Mouse (Mus musculus): ENCODE data around the gene Dchs2.

Dchs2 gene

DNA sequence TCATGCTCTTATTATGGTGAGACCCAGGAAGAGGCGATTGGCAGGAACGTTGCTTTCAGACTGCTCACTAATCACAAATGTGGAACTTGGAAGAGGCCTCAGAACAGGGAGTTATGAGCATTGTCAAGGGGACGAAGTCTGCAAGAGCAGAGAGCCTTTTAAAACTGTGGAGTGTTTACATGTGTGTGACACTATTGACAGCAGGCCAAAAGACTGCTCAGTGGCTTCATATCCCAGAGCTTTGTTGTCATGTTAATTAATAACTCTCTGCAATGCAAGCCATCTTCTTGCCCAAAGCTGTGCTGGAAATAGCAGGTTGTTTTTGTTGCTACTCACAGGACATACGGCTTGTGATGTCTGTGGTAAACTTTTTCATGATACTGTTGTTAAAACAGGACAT lies 27.9 kb downstream of the Dchs2 start:
- no peak for DNase-seq (ENCODE audit: low spot score)

DNA sequence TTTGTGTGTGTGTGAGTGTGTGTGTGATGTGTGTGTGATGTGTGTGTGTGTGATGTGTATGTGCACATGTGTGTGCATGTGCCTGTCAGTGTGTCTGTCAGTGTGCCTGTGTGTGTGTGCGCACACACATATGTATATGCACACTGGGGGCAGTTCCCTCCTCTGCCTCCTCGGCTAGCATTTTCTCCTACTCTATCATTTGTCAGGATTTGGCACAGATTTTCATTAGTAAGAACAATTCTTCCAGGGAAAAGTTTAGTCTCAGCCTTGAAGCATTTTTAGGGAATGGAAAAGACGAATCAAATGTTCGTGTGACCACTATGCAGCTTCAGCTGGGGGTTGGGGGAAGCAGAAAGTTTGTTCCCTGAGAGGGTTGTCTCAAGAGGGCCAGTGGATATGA lies 28.4 kb downstream of the Dchs2 start:
- no peak for DNase-seq (ENCODE audit: low spot score)

DNA sequence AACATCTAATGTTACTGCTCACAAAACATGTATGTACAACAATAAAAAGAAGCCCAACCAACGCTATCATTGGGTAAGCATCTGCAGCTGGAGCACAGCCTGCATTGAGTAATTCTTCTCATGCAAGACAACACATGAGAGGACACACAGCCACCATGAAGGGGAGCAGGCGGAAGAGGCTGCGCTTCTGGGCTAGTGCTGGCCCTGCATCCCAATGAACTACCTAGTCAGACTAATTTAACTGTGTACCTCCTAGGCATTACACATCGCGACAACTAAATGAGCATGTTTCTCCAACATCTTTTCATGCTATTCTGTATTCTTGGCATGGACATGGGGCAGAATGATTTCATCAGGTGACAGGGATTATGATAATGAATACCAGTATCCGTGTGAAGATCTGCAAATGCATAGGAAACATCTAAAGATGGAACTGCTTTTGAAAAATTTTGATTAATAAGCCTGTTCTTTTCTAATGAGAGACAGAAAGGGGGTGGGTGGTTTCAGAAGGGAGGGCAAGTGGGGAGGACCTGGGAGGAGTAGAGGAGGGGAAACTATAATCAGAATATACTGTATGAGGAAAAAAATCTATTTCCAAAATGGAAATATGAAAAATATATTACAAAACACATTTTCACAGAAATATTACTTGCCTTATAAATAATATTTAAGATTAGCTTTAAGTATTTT lies 33.9 kb downstream of the Dchs2 start:
- DNase-seq (ENCODE audit: low spot score): no peak

DNA sequence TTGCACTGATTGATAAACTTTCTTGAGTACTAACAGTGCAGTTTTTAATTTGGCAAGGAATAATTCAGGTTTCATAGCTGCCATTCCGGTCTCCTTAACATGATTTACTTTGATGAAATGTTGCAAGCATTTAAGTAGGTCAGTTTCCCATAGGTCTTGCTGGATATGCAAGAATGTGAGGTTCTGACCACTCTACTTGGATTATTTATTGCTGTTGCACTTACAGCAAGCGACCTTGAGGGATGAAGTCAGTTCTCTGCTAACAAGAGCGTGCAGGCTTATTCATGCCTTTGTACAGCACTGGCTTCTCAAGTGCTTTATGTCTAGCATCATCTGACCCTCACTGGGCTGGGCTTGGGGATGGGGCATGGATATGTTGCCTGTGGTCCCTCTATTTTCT lies 35.9 kb downstream of the Dchs2 start:
- DNase-seq (ENCODE audit: low spot score): no peak

DNA sequence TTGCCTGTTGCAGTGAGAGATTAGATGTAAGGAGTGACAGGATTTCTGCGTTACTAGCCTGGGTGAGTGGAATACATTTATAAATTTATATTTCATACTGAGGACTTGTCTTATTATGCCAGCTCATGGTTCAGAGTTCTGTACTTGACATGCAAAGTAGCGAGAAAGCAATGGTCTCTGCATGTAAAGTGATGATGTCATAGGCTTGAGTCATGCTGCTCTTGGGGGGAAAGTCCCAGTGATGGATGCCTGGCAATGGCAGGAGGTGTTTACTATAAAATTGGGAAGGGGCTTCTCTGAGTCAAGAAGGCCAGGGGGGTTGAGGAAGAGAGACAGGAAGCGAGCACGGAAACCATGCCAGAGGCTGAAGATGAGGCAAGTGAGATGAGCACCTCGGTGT lies 57.8 kb downstream of the Dchs2 start:
- no peak for DNase-seq (ENCODE audit: low spot score)

DNA sequence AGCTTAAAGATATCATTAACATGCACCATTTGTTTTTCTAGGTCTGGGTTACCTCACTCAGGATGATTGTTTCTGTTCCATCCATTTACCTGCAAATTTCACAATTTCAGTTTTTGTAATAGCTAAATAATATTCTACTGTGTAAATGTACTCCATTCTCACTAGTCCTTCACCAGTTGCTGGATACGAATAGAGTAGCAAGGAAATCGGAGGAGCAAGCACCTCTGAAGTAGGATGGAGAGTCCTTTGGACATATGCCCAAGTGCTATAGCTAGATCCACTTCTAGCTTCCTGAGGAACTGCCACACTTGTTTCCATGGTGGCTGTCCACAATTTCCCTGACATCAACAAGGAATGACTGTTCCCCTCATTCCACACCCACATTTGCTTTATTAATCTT lies 63.5 kb downstream of the Dchs2 start:
- no peak for DNase-seq (ENCODE audit: low spot score)

DNA sequence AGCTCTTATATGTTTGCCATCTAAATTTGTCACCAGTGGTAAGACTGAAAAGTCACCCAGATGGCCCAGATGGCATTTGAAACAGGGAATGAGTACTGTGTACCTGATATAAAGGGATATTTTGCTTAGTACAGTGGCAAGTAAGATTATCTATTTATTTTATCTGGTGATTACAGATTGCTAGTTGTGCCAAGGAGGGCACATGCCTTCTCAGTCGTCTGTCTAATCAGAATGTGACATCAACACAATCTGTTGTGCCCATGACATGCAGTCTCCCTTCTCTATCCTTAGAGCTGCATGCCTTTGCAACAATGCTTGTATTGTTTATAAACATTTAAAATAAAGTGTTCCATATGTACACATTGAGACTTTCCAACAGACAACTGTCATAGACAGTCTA lies 64.7 kb downstream of the Dchs2 start:
- no peak for DNase-seq (ENCODE audit: low spot score)

DNA sequence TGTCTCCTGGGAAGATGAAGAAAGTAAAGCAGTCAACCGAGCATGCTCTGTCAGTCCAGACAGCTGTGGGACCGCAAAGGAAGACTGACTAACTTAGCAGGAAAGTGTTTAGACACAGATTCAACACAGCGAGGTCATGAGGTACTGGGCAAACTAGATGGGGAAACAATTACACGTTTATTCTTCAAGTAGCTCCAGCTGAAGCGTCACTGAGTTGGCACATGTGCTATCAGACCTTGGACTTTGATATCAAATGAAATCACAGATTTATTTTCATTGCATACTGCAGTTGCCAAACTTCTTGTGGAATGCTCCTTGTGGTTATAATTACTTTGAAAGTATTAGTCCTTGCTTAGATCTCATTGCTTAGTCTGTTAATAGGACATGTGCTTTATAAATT lies 67.2 kb downstream of the Dchs2 start:
- DNase-seq (ENCODE audit: low spot score): no peak

DNA sequence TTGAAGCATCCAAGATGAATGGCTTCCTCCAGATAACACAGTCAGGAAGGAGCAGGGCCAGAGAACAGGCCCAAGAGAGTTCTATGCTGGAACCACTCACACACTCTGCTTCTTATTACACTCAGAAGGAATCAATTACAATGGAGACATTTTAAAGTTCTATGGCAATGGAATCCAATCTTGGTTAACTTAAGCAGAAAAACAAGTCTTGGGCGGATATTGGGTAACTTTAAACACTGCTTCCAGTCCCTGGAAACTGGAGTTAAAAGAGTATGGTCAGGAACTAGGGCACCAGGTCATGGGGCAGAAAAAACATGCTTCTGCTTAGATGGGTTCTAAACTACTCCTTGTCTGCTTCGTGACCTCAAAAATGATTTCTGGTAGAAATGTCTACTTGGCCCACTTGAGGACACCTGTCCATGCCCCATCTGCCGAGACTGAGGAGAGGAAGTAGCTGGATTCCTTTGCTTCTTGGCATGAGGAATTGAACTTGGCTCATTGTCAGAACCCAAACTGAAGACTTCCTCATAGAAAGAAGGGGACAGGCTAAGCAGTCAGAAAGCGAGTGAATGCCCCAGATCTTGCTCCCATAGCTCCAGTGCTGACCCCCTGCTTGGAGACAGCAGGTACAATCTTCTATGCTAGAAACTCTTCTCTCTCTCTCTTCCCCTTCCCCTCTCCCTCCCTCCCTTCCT lies 73.7 kb downstream of the Dchs2 start:
- no peak for DNase-seq (ENCODE audit: low spot score)

DNA sequence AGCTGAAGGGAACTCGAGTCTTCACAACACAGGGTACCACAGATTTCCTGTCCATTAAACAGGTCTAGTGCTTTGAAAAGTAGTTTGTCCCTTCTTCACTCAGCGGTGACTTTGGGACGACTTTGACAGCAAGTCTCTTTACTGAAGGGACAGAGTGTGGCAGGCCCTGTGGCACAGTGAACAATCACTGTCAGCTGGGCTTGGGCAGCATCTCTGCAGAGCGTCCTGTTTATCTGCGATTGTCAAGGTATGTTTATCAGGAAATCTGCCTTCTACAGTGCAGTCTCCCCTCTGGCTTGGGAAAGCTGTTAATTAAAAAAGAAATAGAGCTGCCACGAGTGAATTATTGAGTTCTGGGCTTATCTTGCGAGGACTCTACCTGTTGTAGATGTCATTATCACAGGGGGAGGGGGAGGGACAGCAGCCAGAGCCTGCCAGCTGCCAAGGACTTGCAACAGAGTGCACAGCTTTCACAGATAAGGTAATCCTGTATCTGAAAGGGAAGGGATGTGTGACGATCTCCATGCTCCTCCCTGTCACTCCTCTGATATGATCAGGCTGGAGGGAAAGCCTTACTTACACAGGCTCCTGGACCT lies 77.4 kb downstream of the Dchs2 start:
- no peak for DNase-seq (ENCODE audit: low spot score)

DNA sequence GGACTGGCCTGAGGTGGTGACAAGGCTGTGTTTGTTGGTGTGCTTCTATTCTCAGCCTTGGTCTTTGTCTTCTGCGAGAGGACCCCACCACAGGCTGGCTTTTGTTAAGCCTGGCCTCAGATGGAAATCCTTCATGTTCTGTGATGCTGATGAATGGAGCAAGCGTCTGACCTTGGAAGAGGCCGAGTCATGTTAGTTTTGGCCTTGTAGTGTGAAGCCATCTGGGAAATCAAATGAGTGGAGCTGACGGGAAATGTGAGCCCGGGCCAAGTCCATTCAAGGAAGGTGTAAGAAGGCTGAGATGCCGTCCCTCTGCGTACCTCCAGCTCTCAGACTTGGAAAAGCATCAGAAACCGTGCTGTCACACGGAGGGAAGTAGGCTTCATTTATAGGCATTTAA lies 81.9 kb downstream of the Dchs2 start:
- no peak for DNase-seq (ENCODE audit: low spot score)

DNA sequence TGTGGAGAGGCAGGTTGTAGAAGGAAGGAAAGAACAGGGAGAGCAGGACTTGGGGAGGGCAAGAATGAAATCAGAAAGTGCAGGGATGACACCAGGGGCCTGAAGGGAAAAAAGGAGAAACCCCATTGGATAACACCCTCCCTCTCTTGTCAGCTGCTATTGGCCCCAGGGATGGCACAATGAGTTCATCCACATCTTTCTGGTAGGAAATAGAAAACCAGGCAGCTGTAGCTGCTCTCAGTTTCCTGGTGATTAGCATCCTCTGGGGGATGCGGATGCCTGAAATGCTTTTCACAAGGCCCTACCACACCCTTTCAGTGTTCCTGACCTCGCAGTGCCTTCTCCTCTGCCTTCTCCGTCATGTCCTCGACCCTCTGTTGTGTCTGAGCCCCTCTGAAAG lies 82.5 kb downstream of the Dchs2 start:
- no peak for DNase-seq (ENCODE audit: low spot score)

DNA sequence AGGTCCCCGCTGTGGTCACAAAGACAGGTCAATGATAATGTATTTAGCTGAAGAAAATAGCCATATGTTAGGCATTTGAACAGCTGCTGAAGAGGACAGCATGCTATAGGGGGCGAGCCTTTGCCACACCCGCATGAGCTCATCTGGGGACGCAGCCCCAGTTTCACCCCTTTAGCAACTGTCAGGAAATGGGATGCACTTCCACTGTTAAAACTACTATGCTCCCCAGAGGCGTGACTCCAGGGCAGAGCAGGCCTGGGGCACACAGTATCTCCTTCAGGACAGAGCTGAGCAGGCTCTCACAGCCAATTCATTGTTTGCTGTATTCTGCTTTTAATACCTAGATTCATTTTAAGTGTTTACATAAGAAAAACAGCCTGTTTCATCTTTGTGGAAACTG lies 84.2 kb downstream of the Dchs2 start:
- DNase-seq (ENCODE audit: low spot score): no peak

DNA sequence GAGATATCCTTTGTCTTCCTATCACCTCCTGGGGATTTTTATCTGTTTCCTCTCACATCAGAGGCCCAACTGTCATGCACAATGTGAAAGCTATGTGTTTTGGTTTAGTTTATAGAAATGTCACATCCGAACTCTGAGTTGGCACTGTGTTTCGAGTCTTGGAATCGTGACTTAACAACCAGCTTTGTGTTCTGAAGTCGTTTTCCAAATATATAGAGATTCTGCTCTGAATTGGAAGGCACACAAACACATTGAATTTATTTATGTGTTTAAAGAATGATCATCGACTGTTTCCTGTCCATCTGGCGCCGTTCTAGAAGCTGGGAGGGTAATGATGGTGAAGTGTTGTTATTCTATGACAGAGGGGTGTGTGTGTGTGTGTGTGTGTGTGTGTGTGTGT lies 84.8 kb downstream of the Dchs2 start:
- no peak for DNase-seq (ENCODE audit: low spot score)

DNA sequence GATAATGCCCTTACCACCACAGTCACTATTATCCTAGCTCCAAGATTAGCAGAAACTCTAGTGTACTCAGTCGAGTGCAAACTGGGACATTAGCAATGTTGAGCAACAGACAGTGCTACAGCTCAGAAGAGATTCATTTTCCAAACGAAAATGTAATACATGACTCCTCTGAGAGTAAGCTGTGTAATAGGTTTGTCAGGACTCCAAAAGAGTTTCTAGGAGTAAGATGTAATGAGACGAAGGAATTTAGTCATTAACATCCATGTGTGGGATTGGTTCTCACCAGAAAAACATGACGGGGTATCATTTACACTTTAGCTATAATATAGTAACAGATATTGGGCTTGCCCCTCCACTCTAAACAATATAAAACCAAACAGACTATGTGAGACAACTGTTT lies 90.3 kb downstream of the Dchs2 start:
- no peak for DNase-seq (ENCODE audit: low spot score)

DNA sequence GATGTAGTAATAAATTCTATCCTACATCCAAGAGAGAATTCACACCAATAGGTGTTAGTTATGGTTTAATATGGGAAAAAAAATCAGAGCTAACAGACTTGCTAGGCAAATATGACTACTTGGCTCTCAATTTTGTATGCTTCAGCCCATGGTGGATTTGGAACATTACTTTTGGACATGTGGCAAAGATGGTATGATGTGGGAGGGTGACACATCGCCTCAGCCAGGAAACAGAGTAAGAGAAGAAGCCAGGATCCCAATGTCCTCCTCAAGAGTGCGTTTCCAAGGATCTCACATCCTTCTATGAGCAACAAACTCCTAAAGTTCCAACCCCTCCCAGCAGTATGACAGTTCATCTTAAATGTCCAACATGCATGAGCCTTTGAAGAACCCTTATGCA lies 92.4 kb downstream of the Dchs2 start:
- no peak for DNase-seq (ENCODE audit: low spot score)

DNA sequence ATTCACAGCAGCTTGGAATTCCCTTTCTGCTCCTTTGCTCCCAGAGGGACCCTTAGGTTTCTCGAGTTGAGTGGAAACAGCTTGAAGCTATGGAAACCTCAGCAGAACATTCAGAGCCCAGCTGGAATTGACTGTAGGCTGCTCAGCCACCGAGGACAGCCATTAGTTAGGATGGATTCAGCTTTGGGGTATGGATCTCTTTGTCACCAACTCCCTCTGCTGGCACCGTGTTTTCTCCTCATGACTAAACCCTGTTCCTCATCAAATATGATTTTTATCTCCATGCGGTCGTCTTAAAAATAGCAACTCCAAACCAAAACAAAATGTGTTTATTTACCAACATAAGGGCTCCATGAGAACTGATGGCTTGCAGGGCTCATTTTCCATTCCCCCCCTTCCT lies 94.4 kb downstream of the Dchs2 start:
- DNase-seq (ENCODE audit: low spot score): no peak

DNA sequence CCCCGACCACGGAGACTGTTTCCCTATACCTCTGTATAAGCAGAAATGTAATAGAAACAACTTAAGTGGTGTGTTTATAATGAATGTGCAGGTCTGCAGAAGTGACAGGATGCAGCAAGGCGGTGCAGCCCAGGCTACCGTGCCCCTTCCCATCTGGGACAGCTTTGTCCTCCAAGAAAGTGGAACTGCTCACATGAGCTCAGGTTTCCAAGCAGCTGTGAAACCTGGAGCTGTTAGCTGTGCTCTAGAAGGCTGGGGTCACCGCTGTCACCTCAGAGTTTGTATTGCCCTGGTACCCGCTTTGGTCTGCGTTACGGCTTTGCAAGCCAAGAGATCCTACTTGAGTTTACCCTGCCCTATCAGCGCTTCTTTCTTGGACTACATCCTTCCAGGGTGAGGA lies 100.6 kb downstream of the Dchs2 start:
- DNase-seq (ENCODE audit: low spot score): no peak

DNA sequence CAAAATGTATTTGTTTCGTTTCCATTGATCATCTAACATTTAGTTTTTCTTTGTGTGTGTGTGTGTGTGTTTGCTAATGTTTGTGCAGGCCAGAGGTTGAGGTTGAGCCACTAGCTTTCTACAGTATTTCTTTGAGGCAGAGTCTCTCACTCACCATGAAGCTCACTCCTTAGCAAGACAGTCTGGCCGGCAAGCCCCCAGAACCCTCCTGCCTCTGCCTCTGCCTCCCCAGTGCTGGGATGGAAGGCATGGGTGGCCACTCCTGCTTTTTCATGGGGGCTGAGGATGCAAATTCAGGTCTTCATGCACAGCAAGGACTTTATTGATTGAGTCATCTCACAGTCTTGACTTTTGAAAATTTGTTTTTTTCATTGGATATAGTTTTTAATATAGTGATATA lies 102.6 kb downstream of the Dchs2 start:
- DNase-seq (ENCODE audit: low spot score): no peak

DNA sequence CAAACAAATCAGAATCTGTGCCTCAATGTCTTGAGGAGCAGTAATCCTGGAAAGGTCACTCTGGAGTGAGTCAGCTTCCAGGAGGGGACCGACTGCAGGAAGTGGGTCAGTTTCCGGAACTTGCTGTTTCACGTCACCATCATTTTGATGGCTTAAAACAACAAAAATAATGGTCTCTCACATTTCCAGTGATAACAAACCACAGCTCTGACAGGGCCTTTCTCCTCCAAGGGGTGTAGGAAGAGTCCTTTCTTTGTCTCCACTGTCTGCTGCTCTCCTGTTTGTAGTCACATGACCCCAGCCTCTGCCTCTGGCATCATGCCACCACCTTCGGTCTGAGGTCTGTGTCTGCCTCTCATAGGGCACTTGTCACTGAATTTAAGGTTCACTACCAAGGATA lies 106.7 kb downstream of the Dchs2 start:
- DNase-seq (ENCODE audit: low spot score): no peak

DNA sequence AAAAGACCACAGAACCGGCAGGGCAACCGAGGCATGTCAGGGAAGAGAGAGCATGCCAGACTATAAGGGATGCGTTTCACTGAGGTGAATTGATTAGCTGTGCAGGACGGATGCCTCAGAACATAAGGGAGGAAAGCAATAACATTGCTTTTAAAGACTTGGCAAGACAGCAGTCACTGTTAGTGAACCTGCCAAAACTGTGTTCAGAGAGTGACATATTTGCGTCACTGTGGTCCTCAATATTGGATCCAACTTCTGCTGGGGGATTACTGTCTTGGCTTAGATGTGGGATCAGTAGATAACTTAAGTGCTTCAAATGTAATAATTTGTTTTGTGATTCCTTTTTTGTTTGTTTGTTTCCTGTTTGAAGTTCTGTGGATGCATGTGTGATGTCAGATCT lies 107.3 kb downstream of the Dchs2 start:
- DNase-seq (ENCODE audit: low spot score): no peak

DNA sequence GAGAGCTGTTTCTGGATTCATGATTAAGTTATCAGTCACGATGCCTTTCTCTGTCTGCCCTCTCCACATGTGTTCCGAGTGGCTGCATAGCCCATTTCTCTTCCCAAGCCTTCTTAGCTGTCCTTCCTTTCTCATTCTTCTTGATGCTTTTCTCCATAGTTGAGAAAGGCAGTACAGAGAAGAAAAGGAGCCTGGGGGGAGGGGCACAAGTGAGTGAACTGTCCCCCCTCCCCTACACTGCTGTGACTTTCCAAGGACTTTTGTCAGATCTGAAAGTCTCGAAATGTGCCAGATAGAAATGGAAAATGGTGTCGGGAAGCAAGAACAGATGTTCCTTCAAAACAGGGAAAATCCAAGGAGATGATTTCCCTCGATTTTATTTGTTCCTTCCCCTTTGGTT lies 118.8 kb downstream of the Dchs2 start:
- DNase-seq (ENCODE audit: low spot score): no peak

DNA sequence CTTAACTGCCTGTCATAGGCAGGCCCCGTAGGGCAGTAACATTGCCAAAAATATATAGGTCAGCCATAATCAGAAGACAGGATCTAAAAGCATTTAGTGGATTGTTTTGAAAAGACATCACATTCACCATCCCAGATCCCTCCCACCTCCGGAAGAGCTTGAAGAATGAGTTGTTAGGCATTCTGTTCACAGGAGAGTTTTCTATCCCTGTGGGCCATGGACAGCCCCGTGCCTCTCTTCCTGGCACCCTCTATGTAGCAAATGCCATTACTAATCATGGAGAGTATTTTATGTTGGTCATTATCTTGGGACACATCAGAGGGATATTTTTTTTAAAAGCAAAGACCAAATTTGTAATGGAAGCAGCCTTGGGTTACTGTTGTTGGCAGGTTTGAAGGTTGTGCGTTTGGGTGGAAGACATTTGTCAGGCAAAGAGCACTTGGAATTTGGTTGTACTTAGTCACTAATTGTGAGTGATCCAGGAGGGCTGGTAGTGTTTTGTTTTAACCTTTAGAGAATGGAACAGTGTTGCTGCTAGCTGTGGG lies 122.3 kb downstream of the Dchs2 start:
- DNase-seq (ENCODE audit: low spot score): no peak

DNA sequence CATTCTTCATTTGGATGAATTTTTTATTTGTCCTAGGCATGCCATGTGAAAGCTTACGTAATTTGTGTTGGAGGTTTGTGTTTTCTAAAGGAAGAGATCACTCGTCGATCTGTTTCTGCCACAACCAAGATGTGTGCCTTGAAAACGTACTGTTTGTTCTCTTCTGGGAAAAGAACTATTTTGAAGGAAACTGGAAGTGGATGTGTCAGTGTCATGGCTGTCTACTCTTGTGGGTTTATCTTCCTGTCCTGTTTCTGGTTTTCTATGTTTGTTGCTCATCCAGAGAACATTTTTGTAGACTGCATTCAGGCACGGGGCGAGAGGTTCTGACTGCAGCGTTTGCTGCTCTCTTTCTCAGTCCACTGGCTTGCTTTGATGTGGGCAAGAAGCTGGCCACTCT lies 124.2 kb downstream of the Dchs2 start:
- no peak for DNase-seq (ENCODE audit: low spot score)

Measured in yolk sac, embryonic 10.5 days (tissue).